Mouse (Mus musculus) lung, adult 2 months (tissue): ENCODE measurements around the gene Olfr403.

Experiments
- CTCF ChIP-seq: fragments of 200-500 bp; IDR thresholded peaks from 2 replicates; pipeline ENCODE4 v1.5.1; 2011; ENCODE audit warnings: mild to moderate bottlenecking, low read length, control low read depth; ENCODE audit not compliant: insufficient read depth
- POLR2A ChIP-seq: fragments of 200-500 bp; IDR thresholded peaks from 2 replicates; pipeline ENCODE4 v1.6.1; 2011; ENCODE audit warnings: low read depth, mild to moderate bottlenecking, control low read depth, low read length, borderline replicate concordance; ENCODE audit errors: extremely low read depth

DNA sequence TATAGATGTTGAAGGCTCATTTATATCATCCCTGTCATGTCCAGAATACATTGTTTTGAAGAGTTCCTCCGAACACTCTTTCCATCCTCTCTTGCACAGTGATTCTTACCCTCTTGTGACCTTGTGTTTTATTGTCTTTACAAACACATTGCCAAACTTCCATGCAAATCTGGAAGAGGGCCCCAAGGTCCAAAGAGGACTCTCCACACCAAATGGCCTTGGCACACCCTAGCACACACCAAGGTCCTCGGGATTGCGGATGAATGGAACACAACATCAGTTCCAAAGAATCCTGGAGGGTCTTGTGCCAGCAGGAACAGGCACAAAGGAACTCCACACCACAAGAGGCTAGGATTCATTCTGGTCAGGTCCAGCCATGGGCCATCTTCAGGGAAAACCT is 55.2 kb downstream of the Olfr403 start:
- no peak for TF ChIP-seq POLR2A
- no peak for TF ChIP-seq CTCF
